Mouse (Mus musculus): ENCODE results near the gene Grcc10. TPM values are rescaled to one million over a fixed set of nuclear protein-coding genes. Genes with fewer than 3 reads are reported as not detected.

Gene Grcc10
- polyA plus RNA-seq, 1 experiment from 2014 or later = 429 TPM

- no peak overlapping the region; the same call in 1 of the 2 replicates for H3K27ac ChIP-seq (ENCODE audit: low read depth)
- TF ChIP-seq CTCF (IDR thresholded peaks at IDR 0.05; ENCODE audit: low read depth) = no peak
- H3K27me3 ChIP-seq (ENCODE audit: insufficient read depth, low read length) = no peaks in the 10 kb centered on the region
- H3K4me2 ChIP-seq = peak overlapping the region; percentile 97
- H3K36me3 ChIP-seq (ENCODE audit: insufficient read depth) = peaks cover 69% of the 10 kb centered on the region
- ATAC-seq (ENCODE audit: insufficient read depth) = no peak
- peak overlapping the region; percentile 73 for H3K9ac ChIP-seq
- no peaks in the 10 kb centered on the region for H3K9me3 ChIP-seq (ENCODE audit: low read depth, low read length)
- peak overlapping the region; percentile 44; the same call in 1 of the 2 replicates for H3K4me3 ChIP-seq (ENCODE audit: low read depth, low read length)
- WGBS = 90% methylated on average over 7 of the region's 7 CpGs
- H3K4me1 ChIP-seq (ENCODE audit: insufficient read depth) = 0 out of 2 replicates have a peak, but pooled peaks cover 7% of the 10 kb centered on the region
- DNase-seq = peak; percentile 7
Observed at GRCm38 (mm10) chr6:124746654-124747632, 5.8 kb upstream of the Grcc10 start.

- peak overlapping the region; percentile 88 for H3K27ac ChIP-seq (ENCODE audit: low read depth)
- no peaks in the 10 kb centered on the region for H3K9me3 ChIP-seq (ENCODE audit: low read depth, low read length)
- 19% methylated on average over 8 of the region's 8 CpGs for WGBS
- 0 out of 2 replicates have a peak, but pooled peaks cover 11% of the 10 kb centered on the region for H3K4me1 ChIP-seq (ENCODE audit: insufficient read depth)
- peak overlapping the region; percentile 73 for H3K9ac ChIP-seq
- H3K4me3 ChIP-seq (ENCODE audit: low read depth, low read length) = peak overlapping the region; percentile 44
- H3K4me2 ChIP-seq = peak overlapping the region; percentile 97
- peaks cover 69% of the 10 kb centered on the region for H3K36me3 ChIP-seq (ENCODE audit: insufficient read depth)
- DNase-seq (no peak), ATAC-seq (ENCODE audit: insufficient read depth) (peak; percentile 3; the same call in 1 of the 2 replicates)
- no peaks in the 10 kb centered on the region for H3K27me3 ChIP-seq (ENCODE audit: insufficient read depth, low read length)
- TF ChIP-seq CTCF (IDR thresholded peaks at IDR 0.05; ENCODE audit: low read depth) = no peak
Observed at GRCm38 (mm10) chr6:124746296-124746605, 5.1 kb upstream of the Grcc10 start.

- peak; percentile 97 for DNase-seq
- 0 out of 2 replicates have a peak, but pooled peaks cover 11% of the 10 kb centered on the region for H3K4me1 ChIP-seq (ENCODE audit: insufficient read depth)
Observed at GRCm38 (mm10) chr6:124745490-124746295, 4.5 kb upstream of the Grcc10 start.

GRCm38 (mm10) chr6:124744755-124745321 is 3.7 kb upstream of the Grcc10 start:
- WGBS = 69% methylated on average over 26 of the region's 26 CpGs
- H3K36me3 ChIP-seq (ENCODE audit: insufficient read depth) = peaks cover 67% of the 10 kb centered on the region

More at GRCm38 (mm10) chr6:124745490-124746295, 4.5 kb upstream of the Grcc10 start:
- peak; percentile 72 for ATAC-seq (ENCODE audit: insufficient read depth)
- Histone ChIP-seq H3K27me3 (ENCODE audit: insufficient read depth, low read length) (no peaks in the 10 kb centered on the region), H3K27ac (ENCODE audit: low read depth) (peak overlapping the region; percentile 88), H3K9ac (peak overlapping the region; percentile 73), H3K4me3 (ENCODE audit: low read depth, low read length) (peak overlapping the region; percentile 44), H3K4me2 (peak overlapping the region; percentile 97), H3K36me3 (ENCODE audit: insufficient read depth) (peaks cover 69% of the 10 kb centered on the region), H3K9me3 (ENCODE audit: low read depth, low read length) (no peaks in the 10 kb centered on the region)
- TF ChIP-seq CTCF (IDR thresholded peaks at IDR 0.05; ENCODE audit: low read depth) = peak; percentile 75
- 2% methylated on average over 85 of the region's 85 CpGs for WGBS

GRCm38 (mm10) chr6:124743647-124744046 is 2.5 kb upstream of the Grcc10 start:
- Histone ChIP-seq H3K9me3 (ENCODE audit: low read depth, low read length) (no peaks in the 10 kb centered on the region), H3K36me3 (ENCODE audit: insufficient read depth) (peaks cover 55% of the 10 kb centered on the region), H3K9ac (no peak overlapping the region), H3K27ac (ENCODE audit: low read depth) (no peak overlapping the region), H3K27me3 (ENCODE audit: insufficient read depth, low read length) (no peaks in the 10 kb centered on the region), H3K4me1 (ENCODE audit: insufficient read depth) (peaks cover 18% of the 10 kb centered on the region; the same call in 1 of the 2 replicates), H3K4me3 (ENCODE audit: low read depth, low read length) (no peak overlapping the region), H3K4me2 (no peak overlapping the region)
- 78% methylated on average over 8 of the region's 8 CpGs for WGBS
- TF ChIP-seq CTCF (IDR thresholded peaks at IDR 0.05; ENCODE audit: low read depth) = no peak
- DNase-seq = no peak
- no peak for ATAC-seq (ENCODE audit: insufficient read depth)

More at GRCm38 (mm10) chr6:124744755-124745321, 3.7 kb upstream of the Grcc10 start:
- no peak for ATAC-seq (ENCODE audit: insufficient read depth)
- Histone ChIP-seq H3K9me3 (ENCODE audit: low read depth, low read length) (no peaks in the 10 kb centered on the region), H3K4me1 (ENCODE audit: insufficient read depth) (peaks cover 13% of the 10 kb centered on the region; the same call in 1 of the 2 replicates), H3K9ac (peak overlapping the region; percentile 29; the same call in 1 of the 2 replicates), H3K4me3 (ENCODE audit: low read depth, low read length) (peak overlapping the region; percentile 44), H3K27me3 (ENCODE audit: insufficient read depth, low read length) (no peaks in the 10 kb centered on the region), H3K27ac (ENCODE audit: low read depth) (peak overlapping the region; percentile 46; the same call in 1 of the 2 replicates), H3K4me2 (peak overlapping the region; percentile 97)
- DNase-seq = no peak
- no peak for TF ChIP-seq CTCF (IDR thresholded peaks at IDR 0.05; ENCODE audit: low read depth)

GRCm38 (mm10) chr6:124742839-124743514 is 1.8 kb upstream of the Grcc10 start:
- peaks cover 49% of the 10 kb centered on the region for H3K36me3 ChIP-seq (ENCODE audit: insufficient read depth)
- H3K9me3 ChIP-seq (ENCODE audit: low read depth, low read length) = no peaks in the 10 kb centered on the region
- no peak overlapping the region for H3K27ac ChIP-seq (ENCODE audit: low read depth)
- DNase-seq = no peak
- no peak overlapping the region for H3K9ac ChIP-seq
- no peak for ATAC-seq (ENCODE audit: insufficient read depth)
- no peak for TF ChIP-seq CTCF (IDR thresholded peaks at IDR 0.05; ENCODE audit: low read depth)
- H3K4me2 ChIP-seq = no peak overlapping the region
- 87% methylated on average over 15 of the region's 15 CpGs for WGBS
- H3K4me1 ChIP-seq (ENCODE audit: insufficient read depth) = peaks cover 18% of the 10 kb centered on the region; the same call in 1 of the 2 replicates
- no peak overlapping the region for H3K4me3 ChIP-seq (ENCODE audit: low read depth, low read length)
- H3K27me3 ChIP-seq (ENCODE audit: insufficient read depth, low read length) = no peaks in the 10 kb centered on the region

Data from lung, embryonic 14.5 days (tissue).